Mouse (Mus musculus) layer of hippocampus, adult 2 months (tissue): ENCODE data around the gene Celf2. TPM values are rescaled to one million over a fixed set of nuclear protein-coding genes. Genes with fewer than 3 reads are reported as not detected.
"Not testable (repeated sequence)": the region's sequence is repeated elsewhere in the genome, so short reads cannot be mapped to it uniquely, and the experiment has no call there.

Experiments used
- DNase-seq, 2 experiments: peaks; one replicate each; pipeline ENCODE4 v3.0.0; 2022; ENCODE audit warnings: low spot score in 2 of 2
- H3K27ac ChIP-seq: fragments of 200-600 bp; 2 replicates; pipeline ENCODE4 v1.8.1; 2022
- H3K4me3 ChIP-seq: fragments of 200-600 bp; 2 replicates; pipeline ENCODE4 v1.8.1; 2022; ENCODE audit warnings: mild to moderate bottlenecking
- CTCF ChIP-seq: fragments of 200-600 bp; conservative IDR thresholded peaks from 2 replicates; pipeline ENCODE4 v1.8.1; 2022; ENCODE audit warnings: antibody characterized with exemption, mild to moderate bottlenecking, moderate library complexity
- total RNA-seq, 2 experiments: library from RNA; stranded (reverse); gene quantifications; 2 replicates each; pipeline ENCODE4 v1.2.3; 2021

The Celf2 gene
- total RNA-seq, 2 experiments from 2014 or later, result 500 to 535 TPM

GRCm38 (mm10) chr2:7308731-7309130 lies 200.6 kb downstream of the Celf2 start:
- Histone ChIP-seq H3K4me3 (no peak overlapping the region), H3K27ac (peak overlapping the region; percentile 80)
- TF ChIP-seq CTCF, result no peak
- no peak for DNase-seq

GRCm38 (mm10) chr2:7287434-7287833 lies 221.9 kb downstream of the Celf2 start:
- DNase-seq, result no peak
- peak overlapping the region; percentile 44; the same call in 1 of the 2 replicates for H3K27ac ChIP-seq
- H3K4me3 ChIP-seq, result no peak overlapping the region
- no peak for TF ChIP-seq CTCF

GRCm38 (mm10) chr2:7273214-7273613 lies 236.1 kb downstream of the Celf2 start:
- peak overlapping the region; percentile 96 for H3K27ac ChIP-seq
- no peak overlapping the region for H3K4me3 ChIP-seq
- peak; percentile 20; the same call in 1 of the 2 replicates for TF ChIP-seq CTCF
- DNase-seq, result no peak

- TF ChIP-seq CTCF, result no peak
- Histone ChIP-seq H3K27ac (peak overlapping the region; percentile 96), H3K4me3 (no peak overlapping the region)
- peak; percentile 88 to 94 for DNase-seq
Measured at GRCm38 (mm10) chr2:7270051-7270450, 239.3 kb downstream of the Celf2 start.

GRCm38 (mm10) chr2:7267166-7267565 lies 242.2 kb downstream of the Celf2 start:
- H3K27ac ChIP-seq, result peak overlapping the region; percentile 94
- no peak for TF ChIP-seq CTCF

GRCm38 (mm10) chr2:7262668-7263067 lies 246.7 kb downstream of the Celf2 start:
- H3K27ac ChIP-seq, result peak overlapping the region; percentile 94
- H3K4me3 ChIP-seq, DNase-seq: not testable (repeated sequence)

More at GRCm38 (mm10) chr2:7267166-7267565, 242.2 kb downstream of the Celf2 start:
- no peak overlapping the region for H3K4me3 ChIP-seq
- no peak for DNase-seq

- no peak for TF ChIP-seq CTCF
- H3K27ac ChIP-seq, result peak overlapping the region; percentile 94
- H3K4me3 ChIP-seq, result no peak overlapping the region
- no peak for DNase-seq
Measured at GRCm38 (mm10) chr2:7260186-7260585, 249.2 kb downstream of the Celf2 start.

- TF ChIP-seq CTCF, result no peak
- no peak overlapping the region for H3K4me3 ChIP-seq
- peak overlapping the region; percentile 94 for H3K27ac ChIP-seq
- no peak for DNase-seq
Measured at GRCm38 (mm10) chr2:7259616-7260015, 249.7 kb downstream of the Celf2 start.

GRCm38 (mm10) chr2:7256023-7256422 lies 253.3 kb downstream of the Celf2 start:
- DNase-seq, result peak; percentile 63 to 90
- Histone ChIP-seq H3K4me3 (no peak overlapping the region), H3K27ac (peak overlapping the region; percentile 85)
- TF ChIP-seq CTCF, result no peak

- Histone ChIP-seq H3K4me3 (no peak overlapping the region), H3K27ac (peak overlapping the region; percentile 85)
- no peak for TF ChIP-seq CTCF
- no peak for DNase-seq
Measured at GRCm38 (mm10) chr2:7255386-7255785, 254.0 kb downstream of the Celf2 start.

GRCm38 (mm10) chr2:7250314-7250713 lies 259.0 kb downstream of the Celf2 start:
- Histone ChIP-seq H3K27ac (peak overlapping the region; percentile 85), H3K4me3 (no peak overlapping the region)
- no peak for TF ChIP-seq CTCF
- no peak for DNase-seq

GRCm38 (mm10) chr2:7249002-7249401 lies 260.4 kb downstream of the Celf2 start:
- TF ChIP-seq CTCF, result no peak
- H3K27ac ChIP-seq, result peak overlapping the region; percentile 85
- no peak for DNase-seq
- H3K4me3 ChIP-seq, result no peak overlapping the region

GRCm38 (mm10) chr2:7245958-7246774 lies 263.2 kb downstream of the Celf2 start:
- Histone ChIP-seq H3K4me3 (no peak overlapping the region), H3K27ac (peak overlapping the region; percentile 85)
- TF ChIP-seq CTCF, result no peak
- no peak for DNase-seq

- no peak for DNase-seq
- TF ChIP-seq CTCF, result no peak
- Histone ChIP-seq H3K27ac (peak overlapping the region; percentile 85), H3K4me3 (no peak overlapping the region)
Measured at GRCm38 (mm10) chr2:7242139-7242538, 267.2 kb downstream of the Celf2 start.
